Mouse (Mus musculus): ENCODE data around the gene Uvrag.

The Uvrag gene

GRCm38 (mm10) chr7:99140984-99141918 is at the start of gene Uvrag:
Gene Uvrag, minus strand, starts transcription at chr7:99141141.
- peak; percentile 99 for DNase-seq (ENCODE audit: low spot score)

DNA sequence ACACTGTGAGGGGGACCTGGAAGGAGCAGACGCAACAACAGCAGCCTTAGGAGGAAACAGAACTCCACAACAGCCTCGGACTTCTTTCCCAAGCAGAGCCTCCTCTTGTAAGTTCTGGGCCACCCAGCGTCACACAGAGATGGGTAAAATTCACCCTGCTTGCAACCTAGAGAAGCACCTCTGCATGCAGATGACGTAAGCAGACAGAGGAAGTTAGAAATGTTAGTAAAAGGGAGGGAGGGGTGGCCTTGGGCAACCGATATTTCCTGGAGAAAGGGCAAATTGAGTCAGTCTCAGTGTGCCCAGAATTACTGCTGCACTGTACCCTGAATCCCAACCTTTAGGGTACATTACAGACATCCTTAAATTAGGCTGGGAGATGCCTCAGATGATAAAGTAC is 48.9 kb upstream of the Uvrag start:
- no peak for DNase-seq (ENCODE audit: low spot score)

- no peak for DNase-seq (ENCODE audit: low spot score)
Observed at GRCm38 (mm10) chr7:99188630-99189029, 47.7 kb upstream of the Uvrag start.

DNA sequence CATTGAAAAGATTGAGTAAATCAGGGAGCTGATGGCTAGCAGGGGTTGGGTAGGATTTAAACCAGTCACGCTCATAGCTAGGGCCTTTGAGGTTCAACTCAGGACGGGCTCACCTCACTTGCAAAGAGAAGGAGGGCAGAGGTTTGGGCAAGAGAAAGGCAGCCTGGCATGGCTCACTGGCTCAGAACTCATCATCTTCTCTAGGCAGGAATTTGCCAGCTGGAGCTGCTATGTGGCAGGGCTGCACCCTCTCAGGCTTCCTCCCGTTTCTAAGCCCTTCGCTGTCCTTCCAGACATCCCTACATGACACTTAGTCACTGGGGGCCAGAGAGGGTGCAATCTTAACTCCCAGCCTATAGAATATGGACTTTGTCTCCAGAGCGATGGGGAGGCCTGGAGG is 46.5 kb upstream of the Uvrag start:
- DNase-seq (ENCODE audit: low spot score): no peak

GRCm38 (mm10) chr7:99185405-99185804 is 44.5 kb upstream of the Uvrag start:
- no peak for DNase-seq (ENCODE audit: low spot score)

DNA sequence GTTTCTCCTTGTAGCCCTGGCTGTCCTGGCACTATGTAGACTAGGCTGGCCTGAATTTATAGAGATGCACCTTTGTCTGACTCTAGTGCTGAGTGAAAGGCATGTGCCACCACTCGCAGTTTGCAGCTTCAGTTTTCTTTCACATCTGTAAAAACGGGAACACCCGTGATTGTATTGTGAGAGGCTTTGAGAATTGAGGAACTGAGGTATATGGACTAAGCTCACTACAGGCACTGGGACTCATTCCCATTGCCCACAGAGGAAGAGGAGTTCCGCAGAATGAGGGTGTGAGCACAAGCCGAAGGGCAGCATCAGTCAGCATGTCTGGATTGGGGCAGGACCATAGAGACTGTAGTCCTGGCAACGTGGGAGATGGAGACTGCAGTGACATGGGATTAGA is 42.8 kb upstream of the Uvrag start:
- DNase-seq (ENCODE audit: low spot score): no peak

DNA sequence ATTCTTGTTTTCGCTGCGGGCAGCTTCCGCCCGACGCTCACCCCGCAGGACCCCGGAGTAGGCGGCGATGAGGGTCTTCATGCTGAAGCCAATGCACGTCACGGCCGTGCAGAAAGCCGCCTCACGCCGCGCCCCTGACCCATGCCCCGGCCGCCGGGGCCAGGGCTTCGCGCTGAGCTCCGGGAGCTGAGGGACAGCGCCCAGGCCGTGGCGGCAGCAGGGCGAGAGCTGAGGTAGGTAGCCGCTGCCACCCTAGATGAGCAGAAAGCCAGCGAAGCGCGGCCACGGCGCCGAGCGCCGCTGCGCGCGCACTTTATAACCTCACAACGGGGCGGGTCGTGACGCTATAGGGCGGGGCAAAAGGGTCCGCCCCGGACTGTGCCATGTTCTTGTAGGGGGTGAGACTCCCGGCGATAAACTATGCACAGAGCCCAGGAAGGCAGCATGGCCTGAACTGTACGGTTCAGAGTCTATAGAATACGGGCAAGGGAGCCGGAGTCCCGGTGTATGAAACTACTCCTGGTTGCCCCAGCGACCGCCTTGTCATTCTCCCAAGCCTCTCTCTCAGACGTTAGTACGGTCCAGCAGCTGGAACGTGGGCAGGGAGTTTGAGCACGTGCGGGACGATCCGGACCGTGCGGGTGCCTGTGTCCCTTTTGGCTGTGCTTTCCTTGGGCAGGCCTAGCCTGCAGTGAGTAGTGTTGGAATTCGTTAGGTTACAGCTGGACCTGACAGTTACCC is 41.7 kb upstream of the Uvrag start, which contains the start of gene Dgat2:
Gene Dgat2 (minus strand): TSS at position 288 of the 741 bp plus-strand sequence.
- peak; percentile 91 for DNase-seq (ENCODE audit: low spot score)

DNA sequence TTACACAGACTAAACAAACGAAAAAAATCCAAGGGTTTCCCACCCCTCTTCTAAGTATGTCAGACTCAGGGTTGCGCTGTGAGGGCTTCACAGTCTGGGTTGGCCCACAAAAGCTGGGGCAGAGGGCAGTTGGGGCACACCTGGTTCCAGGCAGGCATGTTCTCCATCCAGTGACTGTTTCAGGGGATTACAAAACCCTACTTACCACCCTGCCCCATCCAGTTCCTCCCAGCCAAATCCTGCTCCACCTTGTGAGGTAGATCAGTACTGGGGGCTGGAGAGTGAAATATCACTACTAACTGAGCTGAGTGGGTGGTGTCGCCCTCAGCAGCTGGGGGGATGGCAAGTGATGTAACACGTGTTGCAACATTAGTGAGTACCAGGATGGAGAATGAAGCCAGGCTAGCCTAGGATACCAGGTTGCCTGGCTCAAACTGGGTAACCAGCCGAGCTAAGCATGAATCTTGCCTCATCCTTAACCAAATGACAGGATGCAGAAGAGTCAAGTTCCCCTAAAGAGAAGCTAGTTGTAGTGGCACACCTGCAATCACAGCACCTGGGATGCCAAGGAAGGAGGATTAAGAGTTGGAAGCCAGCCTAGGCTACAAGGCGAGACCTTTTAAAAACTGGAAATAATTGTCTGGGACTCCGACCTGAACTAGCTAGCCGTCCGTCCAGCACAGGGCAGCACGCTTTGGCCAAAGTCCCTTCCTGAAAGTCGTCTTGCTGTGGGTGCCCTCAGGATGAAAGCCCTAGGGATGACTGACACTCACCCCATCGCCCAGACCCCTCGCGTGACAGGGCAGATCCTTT is 40.9 kb upstream of the Uvrag start:
- peak; percentile 9 for DNase-seq (ENCODE audit: low spot score)

DNA sequence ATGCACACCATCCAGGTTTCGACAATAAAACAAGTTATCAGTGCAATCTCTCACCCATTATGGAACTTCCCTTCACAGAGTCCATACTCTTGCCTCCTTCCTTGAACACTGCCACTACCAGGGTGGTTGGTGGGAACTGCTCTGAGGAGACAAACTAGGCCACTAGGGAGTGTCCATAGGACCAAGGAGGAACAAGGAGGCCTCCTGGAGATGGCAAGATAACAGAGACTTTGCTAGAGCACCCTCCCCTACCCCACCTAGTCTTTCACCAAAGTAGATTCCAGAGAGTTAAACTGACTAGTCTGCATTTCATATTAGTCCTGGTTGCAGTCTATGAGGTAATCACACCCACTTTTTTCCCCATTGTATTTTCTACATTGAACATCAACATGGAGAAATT is 39.2 kb upstream of the Uvrag start:
- DNase-seq (ENCODE audit: low spot score): no peak

- DNase-seq (ENCODE audit: low spot score): no peak
Observed at GRCm38 (mm10) chr7:99179271-99179670, 38.3 kb upstream of the Uvrag start.

GRCm38 (mm10) chr7:99177386-99177785 is 36.4 kb upstream of the Uvrag start:
- no peak for DNase-seq (ENCODE audit: low spot score)

- no peak for DNase-seq (ENCODE audit: low spot score)
Observed at GRCm38 (mm10) chr7:99175666-99176065, 34.7 kb upstream of the Uvrag start.

- DNase-seq (ENCODE audit: low spot score): no peak
Observed at GRCm38 (mm10) chr7:99175118-99175517, 34.2 kb upstream of the Uvrag start.

DNA sequence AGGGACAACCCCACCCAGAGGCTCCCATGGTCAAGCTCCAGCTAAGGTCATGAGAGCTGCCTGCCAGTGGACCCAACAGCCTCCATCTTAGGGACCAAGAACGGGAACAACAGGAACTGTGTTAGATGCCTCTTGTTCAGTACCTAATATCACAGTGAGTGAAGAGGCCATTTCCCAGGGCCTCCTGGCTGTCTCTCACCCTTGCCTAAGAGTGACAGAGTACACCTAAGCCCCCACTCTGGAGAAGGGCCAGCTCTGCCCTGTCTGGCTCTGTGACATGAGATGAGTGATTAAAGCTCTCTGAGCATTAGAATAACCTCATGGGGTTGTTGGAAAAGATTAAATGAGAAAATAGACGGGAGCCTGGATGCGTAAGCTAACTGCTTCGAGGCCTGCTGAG is 33.1 kb upstream of the Uvrag start:
- DNase-seq (ENCODE audit: low spot score): no peak

- no peak for DNase-seq (ENCODE audit: low spot score)
Observed at GRCm38 (mm10) chr7:99172898-99173297, 32.0 kb upstream of the Uvrag start.

DNA sequence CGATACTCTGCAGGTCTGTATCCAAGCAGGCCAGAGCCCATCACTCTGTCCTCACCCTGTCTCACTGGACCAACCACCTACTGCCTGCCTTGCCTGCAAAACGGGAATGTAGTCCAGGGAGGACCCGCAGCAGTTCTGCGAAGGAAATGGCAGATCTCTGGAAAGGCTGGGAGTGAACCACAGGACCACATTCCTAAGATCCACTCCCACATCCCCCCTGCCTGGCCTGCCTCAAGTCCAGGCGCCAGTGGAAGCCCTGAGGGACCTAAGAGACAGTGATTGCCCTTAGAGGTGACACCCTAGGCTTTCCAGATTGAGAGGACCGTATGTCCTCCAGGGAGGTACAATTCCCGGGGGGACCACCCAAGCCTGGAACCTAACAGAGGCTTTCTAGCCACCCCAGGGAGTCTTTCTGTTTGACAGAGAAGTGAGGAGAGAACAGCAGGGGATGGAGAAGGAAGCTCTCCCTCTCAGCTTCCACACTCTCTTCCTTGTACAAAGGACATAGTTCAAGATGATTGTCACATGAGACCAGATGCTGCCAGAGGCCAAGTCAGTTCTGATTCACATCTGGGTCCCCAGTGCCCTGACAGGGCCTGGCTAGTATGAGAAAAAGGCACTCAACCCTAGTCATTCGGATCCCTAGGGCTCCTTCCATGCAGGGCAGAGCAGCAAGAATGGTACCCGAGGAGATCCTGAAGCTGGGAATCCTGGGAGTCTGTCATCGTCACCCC is 31.0 kb upstream of the Uvrag start:
- DNase-seq (ENCODE audit: low spot score): no peak

DNA sequence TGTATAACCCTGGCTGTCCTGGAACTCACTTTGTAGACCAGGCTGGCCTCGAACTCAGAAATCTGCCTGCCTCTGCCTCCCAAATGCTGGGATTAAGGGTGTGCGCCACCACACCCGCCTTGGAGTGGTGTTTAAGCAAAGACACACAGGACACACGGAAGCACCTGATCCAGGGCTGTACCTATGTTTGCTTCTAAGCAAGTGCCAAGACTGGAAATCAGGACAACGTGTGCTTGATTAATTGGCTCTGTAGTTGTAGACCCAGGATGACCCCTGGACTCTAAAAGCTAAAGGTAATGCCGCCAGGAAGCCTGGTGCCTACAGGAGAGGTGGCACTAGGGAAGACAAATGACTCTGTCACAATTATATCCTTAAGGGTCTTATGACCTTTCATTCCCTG is 29.6 kb upstream of the Uvrag start:
- no peak for DNase-seq (ENCODE audit: low spot score)

DNA sequence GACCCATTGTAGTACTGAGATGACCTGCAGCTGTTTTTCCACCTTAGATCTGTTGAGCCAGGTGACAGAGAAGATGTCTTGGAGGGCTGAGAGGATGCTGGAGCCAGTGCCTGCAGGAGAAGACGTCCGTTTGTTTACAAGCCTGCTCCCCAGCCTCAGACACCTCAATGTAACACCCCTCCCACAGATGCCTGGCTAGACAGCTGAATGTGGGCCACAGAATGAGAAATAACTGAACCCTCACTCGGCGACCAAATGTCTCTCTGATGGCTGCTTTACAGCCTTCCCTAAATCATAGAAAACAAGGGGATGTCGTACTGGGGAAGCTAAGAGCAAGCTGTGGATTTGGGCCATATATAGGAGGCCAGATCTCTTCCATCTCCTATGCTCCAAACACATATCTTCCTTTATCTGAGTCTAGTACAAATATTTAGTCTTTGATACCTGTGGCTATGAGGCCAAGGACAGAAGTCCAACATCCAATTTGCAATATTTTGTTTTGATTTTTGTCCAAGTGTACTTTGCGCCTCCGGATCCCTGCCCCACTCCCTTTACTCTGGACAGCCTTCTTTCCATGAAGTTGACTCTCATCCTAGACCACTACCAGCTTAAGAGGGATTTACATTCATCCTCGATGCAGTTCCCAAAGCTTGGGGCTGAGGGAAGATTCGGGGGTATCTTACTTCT is 28.9 kb upstream of the Uvrag start:
- DNase-seq (ENCODE audit: low spot score): no peak

GRCm38 (mm10) chr7:99168756-99169155 is 27.8 kb upstream of the Uvrag start:
- no peak for DNase-seq (ENCODE audit: low spot score)

GRCm38 (mm10) chr7:99167939-99168338 is 27.0 kb upstream of the Uvrag start:
- DNase-seq (ENCODE audit: low spot score): peak; percentile 31

DNA sequence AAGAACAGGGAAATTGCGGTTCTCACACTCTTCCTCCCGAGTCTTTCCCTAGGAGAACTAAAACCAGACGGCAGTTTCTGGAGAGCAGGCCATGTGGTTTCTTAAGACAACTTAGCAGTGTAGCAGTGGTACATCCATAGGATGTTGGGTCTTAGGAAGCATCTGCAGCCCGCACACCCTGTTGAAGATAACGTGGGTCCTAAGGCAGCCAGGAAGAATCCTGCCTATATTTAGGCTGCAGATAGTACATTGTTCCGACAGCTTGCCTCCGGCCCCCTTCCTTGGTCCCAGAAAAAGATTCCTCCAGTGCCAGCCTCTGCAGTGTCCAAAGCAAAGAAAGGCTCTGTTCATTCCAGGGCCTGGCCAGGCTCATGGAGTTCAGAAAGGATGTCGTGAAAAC is 25.2 kb upstream of the Uvrag start:
- no peak for DNase-seq (ENCODE audit: low spot score)

Data from embryo, embryonic 10 days (tissue).